In genomic region chr3:59406035-59406434, GRCm38 (mm10) we compare ENCODE assay signal across 20 mouse cellular contexts.
DNase-seq lines count a peak whose midpoint lies in the region; ATAC-seq and TF ChIP-seq lines count a peak whose summit lies in the region.
"Had no signal": no experiment of that assay in that cellular context is flagged by ENCODE, and none has a peak within 500 bp of the region (broad histone marks: within the 10 kb centered on the region; RNA-seq: fewer than 3 reads in every experiment).

No protein-coding gene starts in this region.

- 0 out of 2 replicates have a peak, but pooled peaks have one; percentile 50 for ATAC-seq in hindbrain, embryonic 16.5 days
- ATAC-seq in hindbrain, embryonic 14.5 days (ENCODE audit: low FRiP score): no peak
- ATAC-seq: liver, postnatal 0 days; midbrain, embryonic 16.5 days; Patski had no signal

- no peak overlapping the region for H3K4me2 ChIP-seq in hindbrain, embryonic 16.5 days (ENCODE audit: low read length)
- H3K4me2 ChIP-seq in hindbrain, embryonic 14.5 days (replicated peaks): no peak overlapping the region
- H3K4me2 ChIP-seq: forebrain, embryonic 12.5 days had no signal

- H3K9ac ChIP-seq in hindbrain, embryonic 16.5 days (ENCODE audit: low read depth, low read length): no peak overlapping the region
- no peak overlapping the region for H3K9ac ChIP-seq in hindbrain, embryonic 14.5 days
- H3K9ac ChIP-seq: forebrain, embryonic 12.5 days; liver, postnatal 0 days had no signal

- no peaks in the 10 kb centered on the region for H3K4me1 ChIP-seq in hindbrain, embryonic 16.5 days (ENCODE audit: control insufficient read depth, insufficient read depth, low read depth, low read length)
- H3K4me1 ChIP-seq in hindbrain, embryonic 14.5 days (replicated peaks; ENCODE audit: control insufficient read depth, insufficient read depth, low read length): no peaks in the 10 kb centered on the region
- peaks cover 7% of the 10 kb centered on the region; the same call in 1 of the 2 replicates for H3K4me1 ChIP-seq in cerebellum, adult 2 months (ENCODE audit: control insufficient read depth, insufficient read depth, low read length)
- H3K4me1 ChIP-seq: forebrain, embryonic 12.5 days; heart, embryonic 10.5 days; limb, embryonic 10.5 days; megakaryocyte, embryonic 14.5 days had no signal

- no peak for TF ChIP-seq POLR2A in cerebellum, adult 2 months (IDR thresholded peaks at IDR 0.05; ENCODE audit: borderline replicate concordance, insufficient read depth, low read length)

- DNase-seq in hindbrain, embryonic 14.5 days (ENCODE audit: low spot score): no peak
- peak; percentile 87 for DNase-seq in brain, adult 2 months (ENCODE audit: low read depth, low spot score)
- DNase-seq in cerebellum, adult 2 months: peak; percentile 70 to 84
- DNase-seq in cerebellum, postnatal 36 days: peak; percentile 70 to 71
- DNase-seq in adipocyte (ENCODE audit: low spot score): no peak
- DNase-seq in testis, postnatal 14 days (ENCODE audit: low spot score): no peak
- DNase-seq: adrenal gland, postnatal 14 days; kidney, adult 18-20 months; kidney, postnatal 10 days; liver, postnatal 0 days; lung, postnatal 14 days; right cerebral cortex, postnatal 14 days had no signal

- no peaks in the 10 kb centered on the region for H3K9me3 ChIP-seq in hindbrain, embryonic 16.5 days (ENCODE audit: control insufficient read depth, low read length)
- no peaks in the 10 kb centered on the region for H3K9me3 ChIP-seq in hindbrain, embryonic 14.5 days (ENCODE audit: control insufficient read depth, low read length)
- H3K9me3 ChIP-seq: forebrain, embryonic 12.5 days; heart, embryonic 10.5 days; limb, embryonic 10.5 days; megakaryocyte, embryonic 14.5 days had no signal

- H3K4me3 ChIP-seq in hindbrain, embryonic 16.5 days (ENCODE audit: low read length): no peak overlapping the region
- no peak overlapping the region for H3K4me3 ChIP-seq in hindbrain, embryonic 14.5 days (replicated peaks; ENCODE audit: low read length)
- no peak overlapping the region for H3K4me3 ChIP-seq in cerebellum, adult 2 months (replicated peaks; ENCODE audit: insufficient read depth, low read depth, low read length)
- H3K4me3 ChIP-seq: forebrain, embryonic 12.5 days; heart, embryonic 10.5 days; layer of hippocampus, adult 2 months; limb, embryonic 10.5 days; megakaryocyte, embryonic 14.5 days had no signal

- no peak overlapping the region for H3K27ac ChIP-seq in hindbrain, embryonic 16.5 days (ENCODE audit: low read depth, low read length)
- H3K27ac ChIP-seq in hindbrain, embryonic 14.5 days: no peak overlapping the region
- no peak overlapping the region for H3K27ac ChIP-seq in cerebellum, adult 2 months (ENCODE audit: insufficient read depth, low read length)
- H3K27ac ChIP-seq: forebrain, embryonic 12.5 days; heart, embryonic 10.5 days; layer of hippocampus, adult 2 months; limb, embryonic 10.5 days had no signal

- WGBS in hindbrain, embryonic 16.5 days: 97% methylated on average over 3 of the region's 3 CpGs
- WGBS in hindbrain, embryonic 14.5 days: 97% methylated on average over 3 of the region's 3 CpGs
- 28% methylated on average over 3 of the region's 3 CpGs for WGBS in cerebellum, adult 2 months

- no peaks in the 10 kb centered on the region for H3K36me3 ChIP-seq in hindbrain, embryonic 16.5 days (ENCODE audit: control insufficient read depth, insufficient read depth, low read length)
- H3K36me3 ChIP-seq in hindbrain, embryonic 14.5 days (replicated peaks; ENCODE audit: control insufficient read depth, insufficient read depth): no peaks in the 10 kb centered on the region
- H3K36me3 ChIP-seq: forebrain, embryonic 12.5 days; heart, embryonic 10.5 days; limb, embryonic 10.5 days had no signal

- no peaks in the 10 kb centered on the region for H3K27me3 ChIP-seq in hindbrain, embryonic 16.5 days (replicated peaks; ENCODE audit: control insufficient read depth, insufficient read depth, low read length)
- H3K27me3 ChIP-seq in hindbrain, embryonic 14.5 days (ENCODE audit: control insufficient read depth, insufficient read depth, low read length): no peaks in the 10 kb centered on the region
- no peaks in the 10 kb centered on the region for H3K27me3 ChIP-seq in cerebellum, adult 2 months (ENCODE audit: control insufficient read depth, insufficient read depth, low read length)
- H3K27me3 ChIP-seq: forebrain, embryonic 12.5 days; megakaryocyte, embryonic 14.5 days; Patski had no signal

- no peak for TF ChIP-seq CTCF in cerebellum, adult 2 months (IDR thresholded peaks at IDR 0.05; ENCODE audit: borderline replicate concordance, insufficient read depth, low read depth, low read length)

Comparison
In these comparisons a context has a peak if more than half of its experiments do, and no peak if none do; other contexts are left out.
1. DNase-seq: peak in brain, adult 2 months (single experiment), cerebellum, adult 2 months (2 of 2) and cerebellum, postnatal 36 days (2 of 2); none in hindbrain, embryonic 14.5 days (single experiment), adipocyte (single experiment) and testis, postnatal 14 days (single experiment).